15 mouse cellular contexts compared by ENCODE assay signal in genomic region chr7:116728379-116728778, GRCm38 (mm10).
DNase-seq lines count a peak whose midpoint lies in the region; ATAC-seq and TF ChIP-seq lines count a peak whose summit lies in the region.
"Had no signal": no experiment of that assay in that cellular context is flagged by ENCODE, and none has a peak within 500 bp of the region (broad histone marks: within the 10 kb centered on the region; RNA-seq: fewer than 3 reads in every experiment).

No protein-coding gene starts in this region.

- TF ChIP-seq CTCF in lung, embryonic 14.5 days (IDR thresholded peaks at IDR 0.05; ENCODE audit: low read depth): no peak

- H3K9me3 ChIP-seq in forebrain, embryonic 10.5 days: no peaks in the 10 kb centered on the region
- no peaks in the 10 kb centered on the region for H3K9me3 ChIP-seq in forebrain, embryonic 13.5 days (replicated peaks)
- no peaks in the 10 kb centered on the region for H3K9me3 ChIP-seq in lung, embryonic 14.5 days (ENCODE audit: low read depth, low read length)
- H3K9me3 ChIP-seq in heart, embryonic 16.5 days (replicated peaks; ENCODE audit: control insufficient read depth, low read length): no peaks in the 10 kb centered on the region
- H3K9me3 ChIP-seq: hindbrain, embryonic 10.5 days had no signal

- H3K4me1 ChIP-seq in forebrain, embryonic 10.5 days: no peaks in the 10 kb centered on the region
- no peaks in the 10 kb centered on the region for H3K4me1 ChIP-seq in forebrain, embryonic 13.5 days
- no peaks in the 10 kb centered on the region for H3K4me1 ChIP-seq in lung, embryonic 14.5 days (ENCODE audit: insufficient read depth)
- peaks cover 2% of the 10 kb centered on the region; the same call in 1 of the 2 replicates for H3K4me1 ChIP-seq in heart, embryonic 16.5 days (ENCODE audit: control insufficient read depth, insufficient read depth, low read length)
- H3K4me1 ChIP-seq: hindbrain, embryonic 10.5 days; megakaryocyte, embryonic 14.5 days had no signal

- no peak overlapping the region for H3K27ac ChIP-seq in forebrain, embryonic 10.5 days
- H3K27ac ChIP-seq in forebrain, embryonic 13.5 days: no peak overlapping the region; the same call in 1 of the 2 replicates
- no peak overlapping the region for H3K27ac ChIP-seq in lung, embryonic 14.5 days (ENCODE audit: low read depth)
- no peak overlapping the region; the same call in 1 of the 2 replicates for H3K27ac ChIP-seq in heart, embryonic 16.5 days (ENCODE audit: low read length)
- H3K27ac ChIP-seq: hindbrain, embryonic 10.5 days; layer of hippocampus, adult 2 months had no signal

- peak; percentile 9 for DNase-seq in forebrain, embryonic 10.5 days (ENCODE audit: extremely low spot score, low spot score)
- peak; percentile 44 for DNase-seq in lung, embryonic 14.5 days
- no peak for DNase-seq in lung, postnatal 25 days (ENCODE audit: low spot score)
- peak; percentile 43 for DNase-seq in skeletal muscle tissue, adult 2 months (ENCODE audit: low read depth, low spot score)
- no peak for DNase-seq in cerebellum, postnatal 14 days
- no peak for DNase-seq in cerebellum, postnatal 10 days
- DNase-seq: adrenal gland, postnatal 10 days; cerebellum, adult 9-10 months; thymus, postnatal 4 days had no signal

- no peaks in the 10 kb centered on the region for H3K27me3 ChIP-seq in forebrain, embryonic 10.5 days (ENCODE audit: poor library complexity, severe bottlenecking)
- H3K27me3 ChIP-seq in forebrain, embryonic 13.5 days: no peaks in the 10 kb centered on the region
- H3K27me3 ChIP-seq in lung, embryonic 14.5 days (ENCODE audit: insufficient read depth, low read length): no peaks in the 10 kb centered on the region
- H3K27me3 ChIP-seq in heart, embryonic 16.5 days (ENCODE audit: control insufficient read depth, insufficient read depth, low read length): no peaks in the 10 kb centered on the region
- H3K27me3 ChIP-seq: megakaryocyte, embryonic 14.5 days had no signal

- H3K4me3 ChIP-seq in forebrain, embryonic 10.5 days: no peak overlapping the region
- no peak overlapping the region for H3K4me3 ChIP-seq in forebrain, embryonic 13.5 days
- H3K4me3 ChIP-seq in lung, embryonic 14.5 days (ENCODE audit: low read depth, low read length): no peak overlapping the region
- no peak overlapping the region for H3K4me3 ChIP-seq in heart, embryonic 16.5 days (ENCODE audit: low read length)
- H3K4me3 ChIP-seq: erythroblast, embryonic 14.5 days; hindbrain, embryonic 10.5 days; layer of hippocampus, adult 2 months; megakaryocyte, embryonic 14.5 days had no signal

- no peak overlapping the region for H3K4me2 ChIP-seq in forebrain, embryonic 13.5 days
- H3K4me2 ChIP-seq in lung, embryonic 14.5 days: no peak overlapping the region
- H3K4me2 ChIP-seq in heart, embryonic 16.5 days (ENCODE audit: low read depth, low read length): no peak overlapping the region

- H3K36me3 ChIP-seq in forebrain, embryonic 10.5 days (replicated peaks): no peaks in the 10 kb centered on the region
- H3K36me3 ChIP-seq in forebrain, embryonic 13.5 days (ENCODE audit: poor library complexity, severe bottlenecking): no peaks in the 10 kb centered on the region
- H3K36me3 ChIP-seq in lung, embryonic 14.5 days (ENCODE audit: insufficient read depth): no peaks in the 10 kb centered on the region
- H3K36me3 ChIP-seq in heart, embryonic 16.5 days (ENCODE audit: control insufficient read depth, insufficient read depth): no peaks in the 10 kb centered on the region
- H3K36me3 ChIP-seq: hindbrain, embryonic 10.5 days had no signal

- 80% methylated on average over 2 of the region's 2 CpGs for WGBS in forebrain, embryonic 10.5 days
- 72% methylated on average over 2 of the region's 2 CpGs for WGBS in forebrain, embryonic 13.5 days
- WGBS in lung, embryonic 14.5 days: 17% methylated on average over 2 of the region's 2 CpGs
- 5% methylated on average over 2 of the region's 2 CpGs for WGBS in heart, embryonic 16.5 days

- no peak overlapping the region for H3K9ac ChIP-seq in forebrain, embryonic 13.5 days
- no peak overlapping the region for H3K9ac ChIP-seq in lung, embryonic 14.5 days
- no peak overlapping the region for H3K9ac ChIP-seq in heart, embryonic 16.5 days (ENCODE audit: low read length)

- no peak for ATAC-seq in forebrain, embryonic 13.5 days
- ATAC-seq in lung, embryonic 14.5 days (ENCODE audit: insufficient read depth): peak; percentile 82; the same call in 1 of the 2 replicates
- peak; percentile 89 for ATAC-seq in heart, embryonic 16.5 days (replicated peaks; ENCODE audit: extremely low read depth, insufficient read depth, low FRiP score)

Comparison
In these comparisons a context has a peak if more than half of its experiments do, and no peak if none do; other contexts are left out.
1. DNase-seq: peak in forebrain, embryonic 10.5 days (single experiment), lung, embryonic 14.5 days (single experiment) and skeletal muscle tissue, adult 2 months (single experiment); none in lung, postnatal 25 days (single experiment), cerebellum, postnatal 14 days (0 of 2) and cerebellum, postnatal 10 days (0 of 2).